Mouse (Mus musculus): Measurements from ENCODE around the gene Gabbr2.

Gabbr2 gene

GRCm38 (mm10) chr4:46814954-46815353 lies 176.7 kb downstream of the Gabbr2 start:
- DNase-seq (ENCODE audit: low read depth), result no peak

DNA sequence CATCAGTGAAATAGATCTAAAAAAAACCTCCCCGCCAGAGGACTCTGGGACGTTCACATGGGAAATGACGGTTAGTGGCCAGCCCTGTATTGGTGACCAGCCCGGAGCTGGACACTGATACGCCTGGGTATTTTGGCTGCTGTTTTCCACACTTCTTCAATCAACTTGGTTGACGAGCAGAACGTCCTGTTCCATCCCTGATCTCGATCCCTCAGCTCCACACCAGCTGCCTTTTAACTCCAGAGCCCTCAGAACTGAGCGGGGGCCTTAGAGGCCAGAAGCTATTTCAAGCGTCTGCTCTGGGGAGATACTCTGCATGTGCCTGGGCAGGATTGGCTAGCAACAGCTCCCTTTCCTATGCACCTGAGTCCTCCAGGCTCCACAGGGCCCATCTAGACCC lies 177.4 kb downstream of the Gabbr2 start:
- DNase-seq (ENCODE audit: low read depth), result no peak

DNA sequence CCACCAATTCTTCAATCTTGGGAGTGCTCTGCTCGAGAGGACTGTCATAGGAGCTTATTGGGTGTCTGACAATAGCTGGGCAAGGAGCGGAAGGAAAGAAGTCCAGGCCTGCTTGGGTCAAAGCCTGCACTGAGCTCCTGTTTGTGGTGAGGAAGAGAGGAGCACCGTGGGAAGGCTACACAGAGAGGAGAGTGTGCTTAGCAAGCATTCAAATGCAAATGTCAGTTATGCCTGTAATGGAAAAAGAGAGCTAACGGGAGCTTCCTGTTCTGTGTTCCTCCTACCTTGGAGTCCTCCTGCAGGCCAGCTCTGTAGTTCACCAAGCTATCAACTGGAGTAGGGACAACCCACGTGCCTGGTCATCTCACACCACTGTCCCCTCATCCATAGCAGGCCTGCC lies 180.5 kb downstream of the Gabbr2 start:
- DNase-seq (ENCODE audit: low read depth), result no peak

DNA sequence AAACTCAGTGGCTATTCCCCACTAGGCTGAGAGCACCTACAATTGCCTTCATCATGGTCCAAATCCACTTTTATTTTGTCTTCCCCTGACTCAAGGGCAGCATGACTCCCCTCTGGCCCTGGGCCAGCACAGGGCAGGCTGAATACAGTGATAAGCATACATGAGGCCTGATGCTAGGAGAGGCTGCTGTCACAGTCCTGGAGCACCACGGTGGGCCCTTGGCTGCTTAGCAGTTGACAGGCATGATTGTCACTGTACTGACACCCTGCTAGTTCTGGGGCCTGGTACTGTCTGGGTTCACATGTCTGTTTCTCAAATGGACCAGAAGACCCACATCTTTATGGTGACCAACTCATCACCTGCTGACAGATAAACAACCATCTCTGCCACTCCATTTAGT lies 184.8 kb downstream of the Gabbr2 start:
- DNase-seq (ENCODE audit: low read depth), result no peak

- no peak for DNase-seq (ENCODE audit: low read depth)
Measured at GRCm38 (mm10) chr4:46805910-46806309, 185.8 kb downstream of the Gabbr2 start.

GRCm38 (mm10) chr4:46802386-46802785 lies 189.3 kb downstream of the Gabbr2 start:
- DNase-seq (ENCODE audit: low read depth), result no peak

GRCm38 (mm10) chr4:46799904-46800303 lies 191.8 kb downstream of the Gabbr2 start:
- DNase-seq (ENCODE audit: low read depth), result no peak

DNA sequence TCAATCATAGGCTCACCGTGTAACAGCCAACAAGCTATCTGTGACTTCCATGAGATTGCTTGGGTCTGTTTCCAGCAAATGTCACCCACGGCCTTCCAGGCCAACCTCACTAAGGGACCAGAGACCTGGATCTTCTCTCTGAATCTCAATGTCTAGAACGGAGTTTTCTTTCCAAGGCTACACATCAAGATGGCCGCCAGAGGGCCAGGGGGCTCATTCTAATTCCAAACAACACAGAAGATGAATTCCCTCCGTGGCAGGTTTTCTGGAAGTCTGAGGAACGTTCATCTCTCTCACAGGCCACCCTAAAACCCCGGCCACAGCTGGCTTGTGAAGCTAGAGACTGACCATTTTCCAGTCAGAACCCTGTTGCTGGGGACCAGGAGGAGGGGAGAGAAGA lies 196.0 kb downstream of the Gabbr2 start:
- no peak for DNase-seq (ENCODE audit: low read depth)

DNA sequence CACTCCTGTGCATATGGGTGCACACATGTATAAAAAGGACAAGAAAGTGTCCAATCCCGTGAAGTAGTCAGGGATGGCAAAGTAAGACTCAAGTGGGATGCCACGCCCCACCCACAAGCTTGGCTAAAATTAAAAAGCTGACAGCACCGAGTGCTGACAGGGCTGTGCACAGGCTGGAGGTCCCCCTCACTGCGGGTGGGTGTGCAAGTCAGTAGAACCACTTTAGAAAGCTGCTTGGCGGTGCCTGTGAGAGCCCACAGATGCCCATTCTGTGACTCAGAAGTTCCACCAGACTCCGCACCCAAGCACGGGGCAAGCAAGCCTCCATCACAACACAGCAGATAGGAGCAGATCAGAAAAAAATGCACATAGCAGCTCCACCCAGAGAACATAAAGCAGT lies 197.1 kb downstream of the Gabbr2 start:
- DNase-seq (ENCODE audit: low read depth), result no peak

DNA sequence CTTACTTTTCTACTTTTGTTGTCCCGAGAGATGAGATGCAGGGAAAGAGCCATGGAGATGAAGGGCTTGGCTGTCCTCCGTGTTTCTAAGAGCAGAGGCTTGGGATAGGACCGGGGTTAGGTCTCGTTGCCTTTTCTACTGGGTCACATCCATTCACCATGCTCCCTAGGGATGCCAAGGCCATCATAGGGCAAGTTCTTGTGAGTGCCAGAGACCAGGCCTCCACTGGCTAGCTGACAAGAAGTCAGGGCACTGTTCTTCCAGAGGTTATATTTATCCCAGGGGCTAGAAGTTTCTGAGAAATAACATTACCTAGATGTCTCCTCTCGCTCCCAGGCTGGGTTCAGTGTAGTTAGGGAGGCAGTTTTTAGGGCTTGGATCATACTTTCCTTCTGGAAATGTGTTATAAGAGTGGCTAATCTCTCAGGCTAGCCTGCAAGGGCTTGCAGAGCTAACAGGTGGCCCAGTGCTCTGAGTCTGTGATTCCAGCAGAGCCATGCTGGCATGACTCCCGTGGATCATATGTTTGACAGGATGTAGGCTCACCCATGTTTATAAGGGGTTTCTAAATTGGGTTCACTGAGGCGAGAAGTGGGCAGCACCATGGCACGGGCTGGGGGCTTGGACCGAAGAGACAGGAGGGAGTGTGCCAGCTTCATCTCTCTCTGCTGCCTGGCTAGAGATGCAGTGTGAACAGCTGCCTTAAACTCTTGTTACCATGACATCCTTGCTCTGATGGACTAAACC lies 199.2 kb downstream of the Gabbr2 start:
- no peak for DNase-seq (ENCODE audit: low read depth)

GRCm38 (mm10) chr4:46791268-46791951 lies 200.3 kb downstream of the Gabbr2 start:
- peak; percentile 9 for DNase-seq (ENCODE audit: low read depth)

GRCm38 (mm10) chr4:46790609-46791267 lies 200.9 kb downstream of the Gabbr2 start:
- no peak for DNase-seq (ENCODE audit: low read depth)

- no peak for DNase-seq (ENCODE audit: low read depth)
Measured at GRCm38 (mm10) chr4:46784430-46785049, 207.1 kb downstream of the Gabbr2 start.

DNA sequence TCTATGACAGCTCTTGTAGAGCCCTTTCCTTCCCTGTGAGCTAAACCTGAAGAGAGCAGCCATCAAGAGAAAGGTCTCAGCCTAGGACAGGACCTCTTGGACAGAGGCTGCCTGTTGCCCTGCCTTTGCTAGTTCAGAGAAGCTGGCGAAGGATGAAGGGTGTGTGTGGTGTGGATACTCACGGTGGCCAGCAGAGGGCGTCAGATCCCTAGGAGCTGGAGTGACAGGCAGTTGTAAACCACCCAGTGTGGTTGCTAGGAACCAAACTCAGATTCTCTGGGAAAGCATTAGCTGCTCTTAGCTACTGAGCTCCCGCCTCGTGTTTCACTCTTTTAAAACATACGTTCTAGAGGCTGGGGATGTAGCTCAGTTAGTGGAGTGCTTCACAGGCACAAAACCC lies 210.6 kb downstream of the Gabbr2 start:
- DNase-seq (ENCODE audit: low read depth), result no peak

- DNase-seq (ENCODE audit: low read depth), result peak; percentile 19
Measured at GRCm38 (mm10) chr4:46775959-46776358, 215.7 kb downstream of the Gabbr2 start.

- DNase-seq (ENCODE audit: low read depth), result no peak
Measured at GRCm38 (mm10) chr4:46774652-46775051, 217.0 kb downstream of the Gabbr2 start.

GRCm38 (mm10) chr4:46773243-46773642 lies 218.4 kb downstream of the Gabbr2 start:
- DNase-seq (ENCODE audit: low read depth), result no peak

- no peak for DNase-seq (ENCODE audit: low read depth)
Measured at GRCm38 (mm10) chr4:46772591-46772990, 219.1 kb downstream of the Gabbr2 start.

DNA sequence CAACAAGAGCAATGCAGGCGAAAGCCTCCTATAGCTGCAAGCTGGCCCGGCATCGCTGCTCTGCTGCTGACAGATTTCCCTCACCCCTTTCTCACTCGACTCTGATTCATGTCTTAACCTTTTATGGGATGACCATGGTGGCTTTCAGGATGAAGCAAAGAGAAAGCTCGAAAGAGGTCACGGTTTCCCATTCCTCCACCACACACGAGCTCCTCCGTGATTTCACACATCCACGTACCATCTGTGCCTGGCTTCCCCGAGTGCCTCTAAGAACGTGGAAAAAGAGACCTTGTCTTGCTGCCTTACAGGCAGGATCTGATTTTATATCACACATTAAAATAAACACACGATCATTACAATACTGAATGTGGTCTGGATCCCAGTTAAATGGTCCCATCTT lies 220.6 kb downstream of the Gabbr2 start:
- no peak for DNase-seq (ENCODE audit: low read depth)

GRCm38 (mm10) chr4:46770635-46771034 lies 221.0 kb downstream of the Gabbr2 start:
- no peak for DNase-seq (ENCODE audit: low read depth)

DNA sequence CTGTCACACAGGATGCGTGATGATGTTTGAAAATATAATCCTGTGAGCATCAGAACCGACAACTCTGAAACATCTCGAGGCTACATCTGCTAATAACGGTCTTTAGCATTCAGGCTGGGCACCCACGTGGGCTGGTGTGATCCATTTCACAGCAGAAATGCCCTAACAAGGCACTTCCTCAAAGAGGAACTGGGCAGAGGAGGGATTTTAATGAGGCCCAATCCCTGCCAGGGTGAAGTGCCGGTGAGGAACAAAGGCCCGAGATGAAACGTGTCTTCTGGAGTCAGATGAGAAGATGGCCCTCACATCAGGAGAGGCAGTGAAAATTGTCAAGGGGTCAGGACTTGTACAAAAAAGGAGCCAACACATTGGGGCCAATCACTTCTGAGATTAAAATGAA lies 221.6 kb downstream of the Gabbr2 start:
- no peak for DNase-seq (ENCODE audit: low read depth)

GRCm38 (mm10) chr4:46766326-46766725 lies 225.3 kb downstream of the Gabbr2 start:
- no peak for DNase-seq (ENCODE audit: low read depth)

DNA sequence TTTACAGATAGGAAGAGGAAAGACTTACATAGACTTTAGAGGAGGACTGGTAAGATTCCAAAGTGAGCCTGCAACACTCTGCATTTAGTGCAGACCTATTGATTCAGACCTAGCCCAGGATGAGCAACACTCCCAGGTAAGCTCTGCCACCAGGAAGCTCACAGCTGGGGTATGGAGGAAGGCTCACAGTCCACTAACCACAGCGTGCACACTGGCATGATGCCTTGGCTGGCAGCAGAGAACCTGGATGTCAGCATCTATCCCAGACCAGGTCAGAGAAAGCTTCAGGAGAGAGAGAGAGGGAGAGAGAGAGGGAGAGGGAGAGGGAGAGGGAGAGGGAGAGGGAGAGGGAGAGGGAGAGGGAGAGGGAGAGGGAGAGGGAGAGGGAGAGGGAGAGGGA lies 231.8 kb downstream of the Gabbr2 start:
- no peak for DNase-seq (ENCODE audit: low read depth)

Data from c-Kit-positive CD71-negative TER-119-negative erythroid progenitor cells, embryonic 14.5 days (primary cell).